Mouse (Mus musculus): Measurements from ENCODE around the gene Gstz1. TPM values are rescaled to one million over a fixed set of nuclear protein-coding genes. Genes with fewer than 3 reads are reported as not detected.

The Gstz1 gene
- polyA plus RNA-seq, 1 experiment = 44.3 TPM

DNA sequence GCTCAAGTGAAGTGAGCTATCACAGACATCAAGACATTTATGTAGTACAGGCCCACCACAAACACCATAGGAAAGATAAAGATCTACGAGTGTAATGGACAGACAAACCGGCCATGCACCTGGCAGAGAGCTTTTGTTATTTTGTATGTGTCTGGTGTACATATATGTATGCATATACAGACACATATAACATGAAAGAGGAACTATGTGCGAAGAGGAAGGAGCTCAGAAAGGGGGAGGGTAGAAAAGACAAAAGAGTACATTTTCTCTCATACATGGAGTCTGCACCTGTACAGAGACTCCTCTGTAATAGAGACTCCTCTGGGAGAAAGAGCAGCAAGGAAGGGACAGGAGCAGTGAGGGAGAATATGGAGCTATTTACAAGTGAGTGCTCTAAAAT is 46.0 kb downstream of the Gstz1 start:
- Histone ChIP-seq H3ac (ENCODE audit: control insufficient read depth, insufficient read length) (no peak overlapping the region), H3K4me3 (no peak overlapping the region), H3K79me2 (ENCODE audit: control insufficient read depth, insufficient read depth) (no peaks in the 10 kb centered on the region), H3K4me2 (ENCODE audit: low read depth) (no peak overlapping the region), H3K36me3 (ENCODE audit: control insufficient read depth, insufficient read depth) (no peaks in the 10 kb centered on the region), H3K27me3 (ENCODE audit: control insufficient read depth, insufficient read depth, insufficient read length) (no peaks in the 10 kb centered on the region)
- no peak for TF ChIP-seq MAX (IDR thresholded peaks at IDR 0.05; ENCODE audit: low read depth)
- TF ChIP-seq REST (IDR thresholded peaks at IDR 0.05; ENCODE audit: insufficient read depth, insufficient read length) = no peak
- TF ChIP-seq CEBPB (IDR thresholded peaks at IDR 0.05; ENCODE audit: insufficient read depth, poor library complexity, severe bottlenecking) = no peak
- no peak for TF ChIP-seq E2F4 (IDR thresholded peaks at IDR 0.05; ENCODE audit: insufficient read depth)
- TF ChIP-seq POLR2AphosphoS2 (IDR thresholded peaks at IDR 0.05; ENCODE audit: insufficient read length, low read depth) = no peak
- TF ChIP-seq SRF (IDR thresholded peaks at IDR 0.05; ENCODE audit: control insufficient read depth, insufficient read length, low read depth) = no peak

DNA sequence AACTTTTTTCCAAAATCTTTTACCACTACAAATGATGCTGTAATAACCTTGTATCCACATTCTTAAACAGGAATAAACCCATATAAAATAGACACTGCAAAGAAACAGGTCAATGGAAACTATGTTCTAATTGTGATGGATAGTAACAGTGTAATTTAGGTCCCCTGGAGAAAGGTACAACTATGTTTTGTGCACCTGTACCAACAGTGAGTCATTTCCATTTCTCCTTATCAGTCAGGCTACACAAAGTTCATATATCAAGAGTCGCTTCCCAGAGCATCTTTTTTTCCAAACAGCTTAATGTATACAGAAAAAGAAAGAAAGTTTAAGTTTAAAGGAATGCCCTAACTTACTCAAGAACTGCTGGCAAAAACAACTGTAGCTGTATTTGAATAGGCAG is 48.1 kb downstream of the Gstz1 start:
- Histone ChIP-seq H3K4me2 (ENCODE audit: low read depth) (no peak overlapping the region), H3ac (ENCODE audit: control insufficient read depth, insufficient read length) (no peak overlapping the region), H3K79me2 (ENCODE audit: control insufficient read depth, insufficient read depth) (no peaks in the 10 kb centered on the region), H3K27me3 (ENCODE audit: control insufficient read depth, insufficient read depth, insufficient read length) (no peaks in the 10 kb centered on the region), H3K4me3 (no peak overlapping the region), H3K36me3 (ENCODE audit: control insufficient read depth, insufficient read depth) (no peaks in the 10 kb centered on the region)
- TF ChIP-seq CEBPB (IDR thresholded peaks at IDR 0.05; ENCODE audit: insufficient read depth, poor library complexity, severe bottlenecking) (no peak), SRF (IDR thresholded peaks at IDR 0.05; ENCODE audit: control insufficient read depth, insufficient read length, low read depth) (no peak), TCF3 (IDR thresholded peaks at IDR 0.05; ENCODE audit: insufficient read length, low read depth) (no peak), MYOG (IDR thresholded peaks at IDR 0.05; ENCODE audit: control insufficient read depth in 1 of 3, insufficient read depth in 1 of 3, insufficient read length in 2 of 3, low read depth in 2 of 3) (no peak), TCF12 (IDR thresholded peaks at IDR 0.05; ENCODE audit: insufficient read depth, poor library complexity, severe bottlenecking) (no peak), USF1 (IDR thresholded peaks at IDR 0.05; ENCODE audit: low read depth) (no peak), E2F4 (IDR thresholded peaks at IDR 0.05; ENCODE audit: insufficient read depth) (no peak), POLR2AphosphoS2 (IDR thresholded peaks at IDR 0.05; ENCODE audit: insufficient read length, low read depth) (no peak), REST (IDR thresholded peaks at IDR 0.05; ENCODE audit: insufficient read depth, insufficient read length) (no peak), POLR2A (IDR thresholded peaks at IDR 0.05; ENCODE audit: insufficient read length, low read depth) (no peak), MYOD1 (IDR thresholded peaks at IDR 0.05; ENCODE audit: control insufficient read depth in 1 of 3, insufficient read length in 2 of 3, low read depth in 2 of 3) (no peak), MAX (IDR thresholded peaks at IDR 0.05; ENCODE audit: low read depth) (no peak)

- no peaks in the 10 kb centered on the region for H3K36me3 ChIP-seq (ENCODE audit: control insufficient read depth, insufficient read depth)
- no peak overlapping the region for H3K4me2 ChIP-seq (ENCODE audit: low read depth)
- H3ac ChIP-seq (ENCODE audit: control insufficient read depth, insufficient read length) = no peak overlapping the region
- no peaks in the 10 kb centered on the region for H3K79me2 ChIP-seq (ENCODE audit: control insufficient read depth, insufficient read depth)
- no peak for TF ChIP-seq E2F4 (IDR thresholded peaks at IDR 0.05; ENCODE audit: insufficient read depth)
- no peak for TF ChIP-seq MAX (IDR thresholded peaks at IDR 0.05; ENCODE audit: low read depth)
- TF ChIP-seq MYOD1 (IDR thresholded peaks at IDR 0.05; ENCODE audit: control insufficient read depth in 1 of 3, insufficient read length in 2 of 3, low read depth in 2 of 3) = no peak
- TF ChIP-seq USF1 (IDR thresholded peaks at IDR 0.05; ENCODE audit: low read depth) = no peak
- TF ChIP-seq REST (IDR thresholded peaks at IDR 0.05; ENCODE audit: insufficient read depth, insufficient read length) = no peak
- TF ChIP-seq TCF12 (IDR thresholded peaks at IDR 0.05; ENCODE audit: insufficient read depth, poor library complexity, severe bottlenecking) = no peak
- TF ChIP-seq POLR2A (IDR thresholded peaks at IDR 0.05; ENCODE audit: insufficient read length, low read depth) = no peak
- no peak for TF ChIP-seq CEBPB (IDR thresholded peaks at IDR 0.05; ENCODE audit: insufficient read depth, poor library complexity, severe bottlenecking)
- TF ChIP-seq MYOG (IDR thresholded peaks at IDR 0.05; ENCODE audit: control insufficient read depth in 1 of 3, insufficient read depth in 1 of 3, insufficient read length in 2 of 3, low read depth in 2 of 3) = no peak
- TF ChIP-seq SRF (IDR thresholded peaks at IDR 0.05; ENCODE audit: control insufficient read depth, insufficient read length, low read depth) = no peak
- TF ChIP-seq POLR2AphosphoS2 (IDR thresholded peaks at IDR 0.05; ENCODE audit: insufficient read length, low read depth) = no peak
- no peak for TF ChIP-seq TCF3 (IDR thresholded peaks at IDR 0.05; ENCODE audit: insufficient read length, low read depth)
- H3K4me3 ChIP-seq = no peak overlapping the region
- no peaks in the 10 kb centered on the region for H3K27me3 ChIP-seq (ENCODE audit: control insufficient read depth, insufficient read depth, insufficient read length)
These were observed 49.3 kb downstream of the Gstz1 start for GRCm38 (mm10) chr12:87196310-87196709.

DNA sequence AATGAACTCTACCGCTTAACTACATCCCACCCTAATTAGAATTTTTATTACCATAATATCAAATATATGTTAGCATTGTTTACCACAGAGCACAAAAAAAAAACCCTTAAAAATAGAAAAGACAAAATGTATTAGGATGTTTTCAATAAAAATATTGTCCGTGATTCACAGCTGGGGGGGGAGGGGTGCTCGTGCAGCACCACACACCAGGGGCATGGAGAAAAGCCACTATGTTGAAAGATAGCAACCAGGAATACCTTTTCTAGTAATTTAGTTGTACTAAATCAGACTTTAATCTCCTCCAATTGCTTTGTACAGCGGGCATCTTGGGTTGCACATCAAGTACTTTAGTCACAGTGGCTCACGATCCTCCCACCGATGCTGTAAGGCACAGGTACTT is 51.8 kb downstream of the Gstz1 start:
- peak overlapping the region; percentile 44 for H3K4me3 ChIP-seq
- H3K27me3 ChIP-seq (ENCODE audit: control insufficient read depth, insufficient read depth, insufficient read length) = no peaks in the 10 kb centered on the region
- H3K36me3 ChIP-seq (ENCODE audit: control insufficient read depth, insufficient read depth) = no peaks in the 10 kb centered on the region
- H3K4me2 ChIP-seq (ENCODE audit: low read depth) = peak overlapping the region; percentile 76
- H3ac ChIP-seq (ENCODE audit: control insufficient read depth, insufficient read length) = no peak overlapping the region
- no peaks in the 10 kb centered on the region for H3K79me2 ChIP-seq (ENCODE audit: control insufficient read depth, insufficient read depth)
- TF ChIP-seq USF1 (IDR thresholded peaks at IDR 0.05; ENCODE audit: low read depth) (no peak), REST (IDR thresholded peaks at IDR 0.05; ENCODE audit: insufficient read depth, insufficient read length) (no peak), CEBPB (IDR thresholded peaks at IDR 0.05; ENCODE audit: insufficient read depth, poor library complexity, severe bottlenecking) (no peak), E2F4 (IDR thresholded peaks at IDR 0.05; ENCODE audit: insufficient read depth) (no peak), POLR2A (IDR thresholded peaks at IDR 0.05; ENCODE audit: insufficient read length, low read depth) (no peak), POLR2AphosphoS2 (IDR thresholded peaks at IDR 0.05; ENCODE audit: insufficient read length, low read depth) (no peak), MYOG (IDR thresholded peaks at IDR 0.05; ENCODE audit: control insufficient read depth in 1 of 3, insufficient read depth in 1 of 3, insufficient read length in 2 of 3, low read depth in 2 of 3) (no peak), MAX (IDR thresholded peaks at IDR 0.05; ENCODE audit: low read depth) (no peak), MYOD1 (IDR thresholded peaks at IDR 0.05; ENCODE audit: control insufficient read depth in 1 of 3, insufficient read length in 2 of 3, low read depth in 2 of 3) (no peak), TCF3 (IDR thresholded peaks at IDR 0.05; ENCODE audit: insufficient read length, low read depth) (no peak), TCF12 (IDR thresholded peaks at IDR 0.05; ENCODE audit: insufficient read depth, poor library complexity, severe bottlenecking) (no peak), SRF (IDR thresholded peaks at IDR 0.05; ENCODE audit: control insufficient read depth, insufficient read length, low read depth) (no peak)

All from myocyte (in vitro differentiated cells).